In the genomic region with DNA sequence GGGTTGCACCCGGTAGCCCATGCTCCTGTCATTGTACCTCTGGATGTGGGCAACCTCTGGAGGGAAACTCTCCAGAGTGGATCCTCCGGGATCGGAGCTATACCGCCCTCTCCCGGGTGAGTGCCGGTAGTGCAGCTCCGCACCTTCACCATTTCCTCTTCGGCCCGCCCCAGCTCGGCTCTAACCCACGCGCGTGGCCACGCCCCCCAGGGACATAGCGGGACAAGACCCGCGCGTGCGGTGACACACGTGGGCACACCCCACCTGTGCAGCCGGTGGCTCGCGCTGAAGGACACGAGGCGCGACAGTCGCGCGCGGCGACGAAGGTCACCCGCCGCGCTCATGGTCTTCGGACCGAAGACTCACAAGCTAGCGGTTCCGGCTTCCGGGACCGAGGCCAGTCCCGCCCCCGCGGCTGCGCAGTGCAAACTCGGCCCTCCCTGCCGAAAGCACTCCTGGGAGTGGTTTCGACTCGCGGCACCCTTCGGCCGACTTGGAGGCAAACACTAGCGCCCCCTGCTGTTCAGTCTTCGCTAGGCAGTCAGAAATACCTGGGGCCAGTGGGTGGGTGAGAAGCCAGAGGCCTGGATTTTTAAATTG, we compare ENCODE assay signal across 8 mouse cellular contexts. TPM values are rescaled to one million over a fixed set of nuclear protein-coding genes. Genes with fewer than 3 reads are reported as not detected.
DNase-seq lines count a peak whose midpoint lies in the region; ATAC-seq and TF ChIP-seq lines count a peak whose summit lies in the region.

A gene (minus strand): TSS at position 432 of the 600 bp plus-strand sequence.

- ATAC-seq in forebrain, embryonic 15.5 days (replicated peaks), result peak; percentile 99
- ATAC-seq in neutrophil, adult 5-6 weeks (ENCODE audit: extremely low read depth, insufficient number of reproducible peaks, low FRiP score, poor library complexity, severe bottlenecking), result peak; percentile 88

- peak within 1 kb of the TSS; percentile 92 for H3K4me3 ChIP-seq in forebrain, embryonic 15.5 days
- H3K4me3 ChIP-seq in lung, adult 2 months (replicated peaks; ENCODE audit: extremely low read depth, low read depth, low read length), result peak within 1 kb of the TSS; percentile 99

- intact Hi-C loops in heart, postnatal 25 days (cut with DNase I), result loop anchor here (1.0 to 5.0 kb wide), 4 partner anchors 65 to 1031 kb away; no protein-coding TSS in a partner anchor

- WGBS in forebrain, embryonic 15.5 days, result 0% methylated on average over 54 of the region's 54 CpGs
- WGBS in lung, adult 2 months, result under 1% methylated on average over 54 of the region's 54 CpGs

- peak within 1 kb of the TSS; percentile 88 for H3K27ac ChIP-seq in forebrain, embryonic 15.5 days (replicated peaks)

- peak within 1 kb of the TSS; percentile 86 for H3K9ac ChIP-seq in forebrain, embryonic 15.5 days (replicated peaks)

- peak; percentile 96 for TF ChIP-seq POLR2A in lung, adult 2 months (IDR thresholded peaks at IDR 0.05; ENCODE audit: borderline replicate concordance, extremely low read depth, low read depth, low read length)

- peak; percentile 95 for DNase-seq in ES-CJ7 (ENCODE audit: low read depth, low spot score)
- DNase-seq in cerebellum, adult 11 months, result peak; percentile 96
- DNase-seq in heart, postnatal 25 days (ENCODE audit: low spot score), result peak; percentile 93
- DNase-seq in layer of hippocampus, adult 18-20 months (ENCODE audit: low spot score in 2 of 2), result peak; percentile 96 to 97
- DNase-seq in lung, adult 2 months, result peak; percentile 98
- DNase-seq in thymus, adult 18-20 months, result peak; percentile 95

- no peaks in the 10 kb centered on the region for H3K36me3 ChIP-seq in forebrain, embryonic 15.5 days

- peaks cover 9% of the 10 kb centered on the region for H3K4me1 ChIP-seq in forebrain, embryonic 15.5 days
- H3K4me1 ChIP-seq in lung, adult 2 months (ENCODE audit: control insufficient read depth, insufficient read depth, low read length), result peaks cover 4% of the 10 kb centered on the region; the same call in 1 of the 2 replicates

- peak within 1 kb of the TSS; percentile 59 for H3K4me2 ChIP-seq in forebrain, embryonic 15.5 days (replicated peaks)

- H3K9me3 ChIP-seq in forebrain, embryonic 15.5 days, result no peaks in the 10 kb centered on the region

- peak; percentile 85 for TF ChIP-seq CTCF in lung, adult 2 months (IDR thresholded peaks at IDR 0.05; ENCODE audit: insufficient read depth, low read length)

- H3K27me3 ChIP-seq in forebrain, embryonic 15.5 days, result no peaks in the 10 kb centered on the region

RNA-seq across cellular contexts. Expression of the gene that starts here (rescaled TPM):
- polyA plus RNA-seq in forebrain, embryonic 15.5 days (2015; fragmentation: Nextera tagmentation; extraction: Ambion mirVana), result 89.4 and 93.4 TPM in 2 replicates
- total RNA-seq in heart, postnatal 25 days (2021), result 10 to 100 TPM; 29.0 to 29.5 TPM
- total RNA-seq in layer of hippocampus, adult 18-20 months (2021), result 10 to 100 TPM; 30.7 to 36.7 TPM
- polyA plus RNA-seq in lung, adult 2 months (2012; rRNA removed), result 30.6 and 33.1 TPM in 2 replicates
- 98.8 and 106 TPM in 2 replicates for total RNA-seq in neutrophil, adult 5-6 weeks (2017)

Comparison
In these comparisons a context has a peak if more than half of its experiments do, and no peak if none do; other contexts are left out.
1. Peak in every context shown above with its lines: DNase-seq, ATAC-seq, H3K4me3 ChIP-seq and H3K27ac ChIP-seq.